ENCODE assay signal across 8 mouse cellular contexts in genomic region chr9:19621843-19622822, GRCm38 (mm10). TPM values are rescaled to one million over a fixed set of nuclear protein-coding genes. Genes with fewer than 3 reads are reported as not detected.
DNase-seq lines count a peak whose midpoint lies in the region; ATAC-seq lines count a peak whose summit lies in the region.

Zfp317 (plus strand) TSS chr9:19622102.

- ATAC-seq in megakaryocyte progenitor cell, adult 5-6 weeks (replicated peaks; ENCODE audit: poor library complexity) = peak; percentile 95

- peak; percentile 99 for DNase-seq in adipocyte (ENCODE audit: low spot score)
- DNase-seq in embryo, embryonic 10 days (ENCODE audit: low spot score) = peak; percentile 99
- DNase-seq in gastrocnemius, postnatal 10 days = peak; percentile 62
- DNase-seq in induced T-regulatory cell, adult 2 months (ENCODE audit: low read depth) = peak; percentile 99
- DNase-seq in left cerebral cortex, adult 9 months (ENCODE audit: low spot score in 2 of 2) = peak; percentile 97 to 98
- peak; percentile 77 for DNase-seq in right cerebral cortex, postnatal 14 days
- DNase-seq in urinary bladder, postnatal 36 days (ENCODE audit: low spot score in 2 of 2) = peak; percentile 77 to 86

RNA-seq across cellular contexts. Expression of gene Zfp317, which starts in this region (rescaled TPM):
- 10 to 100 TPM; 10.8 to 13.3 TPM for total RNA-seq in gastrocnemius, postnatal 10 days (2021)
- 13.5 and 17.7 TPM in 2 replicates for total RNA-seq in megakaryocyte progenitor cell, adult 5-6 weeks (2015)
- 19.2 and 20.8 TPM in 2 replicates for total RNA-seq in megakaryocyte progenitor cell, adult 5-6 weeks (2017)

Comparison
In these comparisons a context has a peak if more than half of its experiments do, and no peak if none do; other contexts are left out.
1. Peak in every context shown above with its lines: DNase-seq and ATAC-seq.